Mouse (Mus musculus) spleen, postnatal 4 days (tissue): ENCODE data around the gene Il12rb2.
A peak's percentile ranks its signal among the peaks of the same experiment; 100 is the strongest.

ENCODE experiments used
- DNase-seq, 2 experiments: peaks; one replicate each; pipeline ENCODE4 v3.0.0; 2022; ENCODE audit warnings: low spot score in 2 of 2

The Il12rb2 gene

GRCm38 (mm10) chr6:67292042-67292623 lies 83.9 kb downstream of the Il12rb2 start:
- no peak for DNase-seq

GRCm38 (mm10) chr6:67282897-67283296 lies 93.1 kb downstream of the Il12rb2 start:
- DNase-seq = no peak

GRCm38 (mm10) chr6:67281614-67282197 lies 94.3 kb downstream of the Il12rb2 start:
- DNase-seq = peak in 1 of 2 experiments; percentile 60

GRCm38 (mm10) chr6:67277944-67278343 lies 98.0 kb downstream of the Il12rb2 start:
- no peak for DNase-seq

GRCm38 (mm10) chr6:67269459-67269858 lies 106.5 kb downstream of the Il12rb2 start:
- no peak for DNase-seq

- DNase-seq = no peak
These were observed 107.0 kb downstream of the Il12rb2 start for GRCm38 (mm10) chr6:67268983-67269382.

GRCm38 (mm10) chr6:67268245-67268612 lies 107.8 kb downstream of the Il12rb2 start:
- DNase-seq = no peak

GRCm38 (mm10) chr6:67267408-67268244 lies 108.4 kb downstream of the Il12rb2 start:
- peak; percentile 55 to 80 for DNase-seq

- DNase-seq = peak; percentile 95
These were observed 109.2 kb downstream of the Il12rb2 start for GRCm38 (mm10) chr6:67266664-67267407.

- DNase-seq = no peak
These were observed 109.8 kb downstream of the Il12rb2 start for GRCm38 (mm10) chr6:67266159-67266657.

GRCm38 (mm10) chr6:67264935-67265334 lies 111.1 kb downstream of the Il12rb2 start:
- DNase-seq = no peak

- no peak for DNase-seq
These were observed 124.9 kb downstream of the Il12rb2 start for GRCm38 (mm10) chr6:67251095-67251494.

- no peak for DNase-seq
These were observed 131.5 kb downstream of the Il12rb2 start for GRCm38 (mm10) chr6:67244451-67244850.

GRCm38 (mm10) chr6:67243765-67244420 lies 132.1 kb downstream of the Il12rb2 start:
- DNase-seq = no peak
